Comparison of ENCODE assay signal across 8 mouse cellular contexts in genomic region chr12:17852138-17852537, GRCm38 (mm10).
DNase-seq lines count a peak whose midpoint lies in the region; ATAC-seq and TF ChIP-seq lines count a peak whose summit lies in the region.
"Not testable (repeated sequence)": the region's sequence is repeated elsewhere in the genome, so short reads cannot be mapped to it uniquely, and the experiment has no call there.

No protein-coding gene starts in this region.

- H3K9ac ChIP-seq in embryonic facial prominence, embryonic 14.5 days (ENCODE audit: low read depth, low read length); liver, embryonic 14.5 days (replicated peaks): not testable (repeated sequence)

- ATAC-seq in embryonic facial prominence, embryonic 14.5 days (ENCODE audit: low read depth); liver, embryonic 14.5 days (ENCODE audit: insufficient read depth): not testable (repeated sequence)

- not testable (repeated sequence) for H3K4me1 ChIP-seq in embryonic facial prominence, embryonic 14.5 days (ENCODE audit: control insufficient read depth, insufficient read depth, low read length); liver, embryonic 14.5 days (replicated peaks; ENCODE audit: control insufficient read depth in 2 of 2, insufficient read depth in 2 of 2, low read length in 1 of 2)

- intact Hi-C loops in heart, postnatal 36 days (cut with DNase I): loop anchor here (10.0 kb wide), 1 partner anchor 753 kb away; no protein-coding TSS in a partner anchor

- H3K4me3 ChIP-seq in embryonic facial prominence, embryonic 14.5 days (ENCODE audit: low read depth, low read length); layer of hippocampus, adult 2 months; liver, embryonic 14.5 days (ENCODE audit: insufficient read depth in 1 of 2, low read depth in 2 of 2, low read length in 2 of 2): not testable (repeated sequence)

- TF ChIP-seq POLR2A in brain, embryonic 14.5 days (IDR thresholded peaks at IDR 0.05; ENCODE audit: borderline replicate concordance, extremely low read depth, insufficient read depth, insufficient read length, poor library complexity, severe bottlenecking): not testable (repeated sequence)

- H3K9me3 ChIP-seq in embryonic facial prominence, embryonic 14.5 days (ENCODE audit: control insufficient read depth, low read length); liver, embryonic 14.5 days (ENCODE audit: control insufficient read depth, low read length): not testable (repeated sequence)

- peak; percentile 47 for DNase-seq in ES-CJ7 (ENCODE audit: low read depth, low spot score)
- peak; percentile 4 for DNase-seq in brain, embryonic 14.5 days (ENCODE audit: low read depth)
- peak; percentile 2 for DNase-seq in embryonic facial prominence, embryonic 14.5 days (ENCODE audit: low spot score)
- DNase-seq in heart, postnatal 36 days: peak; percentile 58 to 76
- peak; percentile 14 to 69 for DNase-seq in layer of hippocampus, adult 2 months (ENCODE audit: low spot score in 2 of 2)
- not testable (repeated sequence) for DNase-seq in liver, embryonic 14.5 days (ENCODE audit: low read depth in 3 of 3, low spot score in 3 of 3)
- DNase-seq in retina, embryonic 14.5 days (ENCODE audit: low spot score): peak; percentile 49
- DNase-seq in thymus, postnatal 4 days: peak; percentile 64

- peak; percentile 34; the same call in 1 of the 2 replicates for TF ChIP-seq CTCF in brain, embryonic 14.5 days (IDR thresholded peaks at IDR 0.05; ENCODE audit: borderline replicate concordance, extremely low read depth, insufficient read depth, insufficient read length)
- TF ChIP-seq CTCF in layer of hippocampus, adult 2 months (conservative IDR thresholded peaks at IDR 0.05): peak; percentile 89
- peak; percentile 52; the same call in 1 of the 2 replicates for TF ChIP-seq CTCF in liver, embryonic 14.5 days (IDR thresholded peaks at IDR 0.05; ENCODE audit: low read depth)

- H3K27me3 ChIP-seq in embryonic facial prominence, embryonic 14.5 days (replicated peaks; ENCODE audit: control insufficient read depth, insufficient read depth, low read length); liver, embryonic 14.5 days (ENCODE audit: control insufficient read depth, insufficient read depth, low read length): not testable (repeated sequence)

- WGBS in embryonic facial prominence, embryonic 14.5 days: 61% methylated on average over 3 of the region's 3 CpGs
- 37% methylated on average over 3 of the region's 3 CpGs for WGBS in liver, embryonic 14.5 days (ENCODE audit: insufficient replicate concordance)

- not testable (repeated sequence) for H3K27ac ChIP-seq in embryonic facial prominence, embryonic 14.5 days (replicated peaks; ENCODE audit: low read depth, low read length); layer of hippocampus, adult 2 months; liver, embryonic 14.5 days

- TF ChIP-seq EP300 in liver, embryonic 14.5 days (IDR thresholded peaks at IDR 0.05; ENCODE audit: low read depth): not testable (repeated sequence)

- not testable (repeated sequence) for H3K4me2 ChIP-seq in embryonic facial prominence, embryonic 14.5 days (ENCODE audit: low read depth, low read length); liver, embryonic 14.5 days (ENCODE audit: low read depth)

- not testable (repeated sequence) for H3K36me3 ChIP-seq in embryonic facial prominence, embryonic 14.5 days (ENCODE audit: control insufficient read depth, insufficient read depth, low read length); liver, embryonic 14.5 days (replicated peaks; ENCODE audit: control insufficient read depth, insufficient read depth, low read depth)

Comparison
In these comparisons a context has a peak if more than half of its experiments do, and no peak if none do; other contexts are left out.
1. CTCF ChIP-seq: peak in every context shown above with its lines; median percentile 89 in layer of hippocampus, adult 2 months; 52 in liver, embryonic 14.5 days; 34 in brain, embryonic 14.5 days.